Mouse (Mus musculus): ENCODE results near the gene Mrpl42. TPM values are rescaled to one million over a fixed set of nuclear protein-coding genes. Genes with fewer than 3 reads are reported as not detected.

Gene Mrpl42
- total RNA-seq, 2 experiments from 2014 or later: 244 to 255 TPM

DNA sequence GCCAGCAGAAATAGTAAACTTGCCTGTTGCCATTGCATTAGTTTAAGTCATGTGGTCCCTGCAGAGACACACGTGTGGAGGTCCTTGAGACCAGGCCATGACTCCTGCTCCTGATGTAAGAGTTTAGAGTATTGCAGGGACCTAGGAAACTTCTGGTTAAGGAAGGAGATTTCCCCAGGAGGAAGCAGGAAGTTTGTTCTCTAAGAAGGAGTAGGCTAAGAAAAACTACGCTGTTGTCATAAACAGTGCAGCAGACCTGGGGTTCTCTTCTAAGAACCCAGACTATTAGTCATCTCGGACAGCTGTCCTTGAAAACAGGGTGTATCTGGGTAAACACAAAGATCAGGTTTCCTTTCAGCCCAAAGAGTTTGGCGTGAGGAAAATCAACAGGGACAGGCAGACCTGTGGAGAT, 36.2 kb downstream of the Mrpl42 start:
- no peak for ATAC-seq (replicated peaks; ENCODE audit: low FRiP score, low TSS enrichment, poor library complexity, severe bottlenecking)

DNA sequence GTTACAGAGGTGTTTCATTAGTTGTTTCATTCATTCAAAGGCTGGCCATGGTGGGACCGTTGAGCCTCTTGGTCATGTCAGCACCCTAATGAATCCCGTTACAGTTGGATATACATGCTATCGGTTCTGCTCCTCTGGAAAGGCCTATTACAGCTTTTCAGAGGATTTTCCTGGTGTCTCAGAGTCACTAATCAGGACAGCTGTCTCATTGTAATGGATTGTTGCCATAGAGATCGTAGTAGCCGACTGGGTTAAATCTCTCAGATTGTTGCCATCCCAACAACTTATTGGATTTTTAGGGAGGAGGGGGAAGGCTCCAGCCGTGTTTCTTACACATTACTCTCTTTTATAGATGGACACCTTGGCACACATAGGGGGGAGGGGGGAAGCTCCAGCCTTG, 37.2 kb downstream of the Mrpl42 start:
- ATAC-seq (replicated peaks; ENCODE audit: low FRiP score, low TSS enrichment, poor library complexity, severe bottlenecking): no peak

DNA sequence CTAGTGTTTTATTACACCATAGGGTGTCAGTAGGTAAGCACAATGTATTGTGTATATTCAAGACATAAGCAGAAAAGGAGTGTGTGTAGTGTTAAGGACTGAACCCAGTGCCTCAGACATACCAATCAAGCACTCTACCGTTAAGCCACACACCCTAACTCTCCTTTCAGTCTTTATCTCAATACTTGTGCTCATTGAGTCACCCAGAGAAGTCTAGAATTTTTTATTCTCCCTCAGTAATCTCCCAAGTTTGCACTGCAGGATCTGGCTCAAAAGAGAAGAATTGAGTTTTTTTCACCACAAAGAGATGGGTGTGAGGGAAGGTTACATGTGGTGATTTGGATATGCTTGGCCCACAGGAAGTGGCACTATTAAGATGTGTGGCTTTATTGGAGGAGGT, 39.5 kb downstream of the Mrpl42 start:
- 0 out of 2 replicates have a peak, but pooled peaks have one; percentile 47 for ATAC-seq (replicated peaks; ENCODE audit: low FRiP score, low TSS enrichment, poor library complexity, severe bottlenecking)

- no peak for ATAC-seq (replicated peaks; ENCODE audit: low FRiP score, low TSS enrichment, poor library complexity, severe bottlenecking)
Observed at GRCm38 (mm10) chr10:95461053-95461553, 40.6 kb downstream of the Mrpl42 start.

- ATAC-seq (replicated peaks; ENCODE audit: low FRiP score, low TSS enrichment, poor library complexity, severe bottlenecking): no peak
Observed at GRCm38 (mm10) chr10:95458050-95458806, 43.5 kb downstream of the Mrpl42 start.

DNA sequence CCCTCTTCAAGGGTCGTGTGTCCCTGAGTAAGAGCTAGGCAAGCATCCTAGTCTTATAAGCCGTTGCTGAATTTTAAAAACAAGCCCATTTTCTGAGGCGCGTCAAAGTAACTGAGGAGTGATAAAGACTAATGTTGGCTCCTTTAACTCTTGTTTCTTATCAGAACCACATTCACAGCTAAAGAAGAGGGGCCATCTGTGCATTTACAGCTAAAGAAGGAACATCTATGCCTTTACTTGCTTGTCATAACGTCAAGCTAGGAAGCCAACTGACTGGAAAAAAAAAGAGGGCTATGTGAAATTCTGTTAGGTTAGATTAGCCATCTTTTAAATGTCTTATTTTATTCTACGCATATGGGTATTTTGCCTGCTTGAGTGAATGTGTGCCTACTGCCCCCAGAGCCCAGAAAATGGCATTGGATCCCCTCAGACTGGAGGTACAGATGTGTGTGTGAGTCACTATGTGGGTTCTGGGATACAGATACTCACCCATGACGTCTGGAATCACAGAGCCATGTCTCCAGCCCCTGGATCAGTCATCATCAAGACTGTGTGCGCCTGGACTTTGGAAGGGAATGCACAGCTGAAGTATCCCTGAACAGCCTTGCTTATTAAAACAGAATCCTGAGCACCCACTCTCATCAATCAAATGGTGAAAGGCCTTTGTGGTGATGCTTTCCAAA, 44.2 kb downstream of the Mrpl42 start:
- 0 out of 2 replicates have a peak, but pooled peaks have one; percentile 30 for ATAC-seq (replicated peaks; ENCODE audit: low FRiP score, low TSS enrichment, poor library complexity, severe bottlenecking)

- no peak for ATAC-seq (replicated peaks; ENCODE audit: low FRiP score, low TSS enrichment, poor library complexity, severe bottlenecking)
Observed at GRCm38 (mm10) chr10:95456103-95456502, 45.6 kb downstream of the Mrpl42 start.

GRCm38 (mm10) chr10:95453282-95453681, 48.5 kb downstream of the Mrpl42 start:
- ATAC-seq (replicated peaks; ENCODE audit: low FRiP score, low TSS enrichment, poor library complexity, severe bottlenecking): no peak

DNA sequence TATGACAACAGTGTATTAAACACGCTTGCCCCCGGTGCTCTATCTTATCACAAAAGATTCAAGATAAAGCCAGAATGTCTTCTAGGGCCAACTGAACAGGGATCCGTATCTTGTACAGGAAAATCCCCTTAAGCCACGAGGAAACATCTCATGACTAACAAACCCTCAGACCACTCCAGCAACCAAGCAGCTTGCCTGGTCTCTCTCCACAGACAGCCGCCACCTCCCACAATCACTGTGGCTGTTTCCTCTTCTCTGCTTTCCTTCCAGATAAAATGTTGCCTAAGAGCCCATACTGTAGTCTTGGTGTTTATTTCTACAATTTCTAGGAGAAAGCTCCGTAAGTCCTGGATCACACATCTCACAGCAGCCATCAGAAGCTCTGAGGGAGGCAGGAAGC, 52.7 kb downstream of the Mrpl42 start:
- ATAC-seq (replicated peaks; ENCODE audit: low FRiP score, low TSS enrichment, poor library complexity, severe bottlenecking): no peak

DNA sequence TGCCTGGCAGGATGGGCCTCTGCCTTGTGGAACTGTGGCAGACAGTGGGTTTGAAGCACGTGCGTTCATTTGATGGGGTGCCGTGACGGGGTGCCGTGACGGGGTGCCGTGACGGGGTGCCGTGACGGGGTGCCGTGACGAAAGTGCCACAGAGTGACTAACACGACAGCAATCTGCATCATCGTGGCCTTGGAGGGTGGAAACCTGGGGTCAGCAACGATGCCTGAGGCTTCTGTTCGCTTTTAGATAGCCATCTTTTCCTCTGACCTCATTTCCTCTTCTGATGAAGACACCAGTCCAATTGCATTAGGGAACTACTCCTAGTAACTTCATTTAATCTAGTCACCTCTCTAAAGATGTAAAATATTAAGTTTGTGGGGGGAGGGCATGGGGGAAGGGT, 53.8 kb downstream of the Mrpl42 start:
- ATAC-seq (replicated peaks; ENCODE audit: low FRiP score, low TSS enrichment, poor library complexity, severe bottlenecking): no peak

DNA sequence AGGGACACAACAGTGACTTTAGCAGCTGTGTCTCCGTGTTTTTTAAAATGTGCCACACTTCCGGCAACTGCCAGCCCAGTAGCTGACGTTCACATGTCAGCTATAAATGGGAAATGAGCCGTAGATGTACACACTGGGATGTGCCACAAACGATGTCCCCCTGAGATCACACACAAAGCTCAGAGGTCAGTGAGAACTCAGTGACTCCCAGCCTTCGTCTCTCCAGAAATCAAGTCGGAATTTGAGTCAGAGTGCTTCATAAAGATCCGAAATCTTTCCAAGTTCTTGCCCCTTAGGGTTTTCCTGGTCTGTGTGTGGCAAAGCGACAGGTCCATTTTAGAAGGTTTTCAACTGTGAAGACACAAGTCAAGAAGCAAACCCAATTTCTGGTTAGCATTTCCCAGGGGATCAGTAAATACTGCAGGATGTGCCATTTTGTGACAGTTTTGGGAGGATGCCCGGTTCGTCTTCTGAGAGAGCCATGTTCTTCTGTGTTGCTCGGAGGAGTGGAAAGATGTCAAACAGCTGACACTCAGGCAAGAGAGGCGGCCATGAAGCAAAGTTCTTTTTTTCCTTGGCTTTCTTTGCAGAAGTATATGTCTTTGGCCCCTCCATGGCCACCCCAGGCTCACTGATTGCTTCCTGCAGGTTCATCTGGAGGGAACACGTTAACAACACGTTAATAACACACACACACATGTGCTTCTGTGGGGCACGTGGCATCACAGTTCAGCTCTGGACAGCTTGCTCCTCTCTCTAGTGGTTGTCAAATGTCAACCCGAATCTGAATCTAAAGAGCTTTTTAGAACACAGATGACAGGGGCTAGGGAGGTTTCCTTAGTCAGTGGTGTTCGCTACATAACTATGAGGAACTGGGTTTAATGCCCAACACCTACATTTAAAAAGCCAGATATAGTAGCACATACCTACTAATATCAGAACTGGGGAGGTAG, 56.4 kb downstream of the Mrpl42 start:
- ATAC-seq (replicated peaks; ENCODE audit: low FRiP score, low TSS enrichment, poor library complexity, severe bottlenecking): no peak

DNA sequence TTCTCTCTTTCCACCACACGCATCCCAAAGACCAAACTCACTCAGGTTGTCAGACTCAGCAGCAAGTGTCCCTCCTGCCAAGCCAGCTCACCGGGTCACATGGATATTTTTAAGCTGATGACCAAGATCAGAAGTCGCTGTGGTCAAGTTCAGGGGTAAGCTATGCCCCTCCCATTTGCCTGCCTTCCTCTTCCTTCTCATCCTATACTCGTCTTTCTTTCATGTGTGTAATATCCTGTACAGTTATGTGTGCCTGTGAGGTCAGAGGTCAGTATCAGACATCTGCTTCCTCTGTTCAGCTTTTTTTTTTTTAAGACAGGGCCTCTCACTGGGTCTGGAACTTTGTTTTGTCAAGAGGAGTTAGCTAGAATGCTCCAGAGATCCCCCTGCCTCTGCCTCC, 59.4 kb downstream of the Mrpl42 start:
- ATAC-seq (replicated peaks; ENCODE audit: low FRiP score, low TSS enrichment, poor library complexity, severe bottlenecking): no peak

GRCm38 (mm10) chr10:95440566-95440965, 61.2 kb downstream of the Mrpl42 start:
- no peak for ATAC-seq (replicated peaks; ENCODE audit: low FRiP score, low TSS enrichment, poor library complexity, severe bottlenecking)

DNA sequence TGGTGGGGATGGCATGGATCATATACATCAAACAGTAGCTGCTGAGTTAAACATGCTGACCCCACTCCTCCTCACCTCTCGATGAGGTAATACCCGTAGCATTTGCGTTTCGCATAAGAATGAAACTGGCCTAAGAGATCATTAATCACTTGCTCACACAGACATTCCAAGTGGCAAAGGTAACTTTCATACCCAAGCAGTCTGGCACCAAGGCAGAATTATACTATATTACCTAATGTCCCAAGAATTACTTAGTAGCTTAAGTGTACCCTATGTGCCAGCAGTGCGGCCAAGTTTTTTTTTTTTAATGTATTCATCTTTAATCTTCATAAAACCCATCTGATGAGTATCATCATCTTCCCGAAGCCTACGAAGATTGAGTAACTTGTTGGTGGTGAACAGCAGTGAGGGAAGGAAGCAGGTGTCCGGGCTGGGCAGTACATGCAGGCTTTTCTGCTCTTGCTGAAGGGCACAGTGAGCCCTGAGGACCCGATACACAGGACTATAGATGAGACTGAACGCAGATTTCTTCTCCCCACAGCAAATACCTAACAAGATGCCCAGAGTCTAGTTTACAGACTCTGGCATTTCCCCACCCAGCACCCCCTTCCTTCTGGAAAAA, 61.9 kb downstream of the Mrpl42 start:
- no peak for ATAC-seq (replicated peaks; ENCODE audit: low FRiP score, low TSS enrichment, poor library complexity, severe bottlenecking)

DNA sequence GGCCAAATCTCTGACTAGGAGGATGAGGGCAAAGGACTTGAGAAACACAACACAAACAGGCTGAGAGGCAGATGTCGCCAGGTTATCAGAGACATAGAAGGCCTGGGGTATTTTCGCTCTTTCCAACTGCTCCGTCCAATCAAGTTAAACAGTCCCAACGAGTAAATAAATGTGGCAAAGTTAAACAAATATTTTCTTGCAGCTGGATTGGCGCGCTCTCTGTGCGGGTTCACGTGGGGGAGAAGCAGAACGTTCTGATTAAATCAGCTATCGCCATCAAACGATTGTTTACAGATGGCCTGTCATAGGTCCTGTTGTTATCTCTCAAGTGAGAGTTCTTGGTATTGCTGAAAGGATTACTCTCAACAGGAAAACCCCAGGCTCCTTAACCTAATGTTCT, 62.8 kb downstream of the Mrpl42 start:
- no peak for ATAC-seq (replicated peaks; ENCODE audit: low FRiP score, low TSS enrichment, poor library complexity, severe bottlenecking)

Other genes with a start within 250 kb of the Mrpl42 start
- gene Cradd, start 177.8 kb downstream of the Mrpl42 start, total RNA-seq (2014; fragmentation: Nextera tagmentation): 5.9 and 8.3 TPM in 2 replicates
- 0.42 and 2.2 TPM in 2 replicates for gene Cradd, start 177.8 kb downstream of the Mrpl42 start, total RNA-seq (2017)
- 0.59 and 2.4 TPM in 2 replicates for gene Socs2, start 84.8 kb downstream of the Mrpl42 start, total RNA-seq (2014; fragmentation: Nextera tagmentation)
- gene Socs2, start 84.8 kb downstream of the Mrpl42 start, total RNA-seq (2017): 0.61 TPM in 1 of 2 replicates, not detected in the other
- 238 and 277 TPM in 2 replicates for gene Ube2n, start 13.2 kb upstream of the Mrpl42 start, total RNA-seq (2014; fragmentation: Nextera tagmentation)
- gene Ube2n, start 13.2 kb upstream of the Mrpl42 start, total RNA-seq (2017): 172 and 198 TPM in 2 replicates
- gene Nudt4, start 62.2 kb upstream of the Mrpl42 start, total RNA-seq (2014; fragmentation: Nextera tagmentation): 39.8 and 49.8 TPM in 2 replicates
- gene Nudt4, start 62.2 kb upstream of the Mrpl42 start, total RNA-seq (2017): 49.0 and 77.4 TPM in 2 replicates
- gene Anapc15-ps, start 171.5 kb upstream of the Mrpl42 start, total RNA-seq (2014; fragmentation: Nextera tagmentation): not detected in 2 replicates
- 0.56 and 1.1 TPM in 2 replicates for gene Anapc15-ps, start 171.5 kb upstream of the Mrpl42 start, total RNA-seq (2017)